Mouse (Mus musculus): ENCODE results near the gene Cnn3.

GRCm38 (mm10) chr3:121451404-121451803 is 25.1 kb downstream of the Cnn3 start:
- TF ChIP-seq GATA1 (IDR thresholded peaks at IDR 0.05; ENCODE audit: borderline replicate concordance, low read length) (no peak), FLI1 (IDR thresholded peaks at IDR 0.05; ENCODE audit: low read length) (no peak)
